In the genomic region with DNA sequence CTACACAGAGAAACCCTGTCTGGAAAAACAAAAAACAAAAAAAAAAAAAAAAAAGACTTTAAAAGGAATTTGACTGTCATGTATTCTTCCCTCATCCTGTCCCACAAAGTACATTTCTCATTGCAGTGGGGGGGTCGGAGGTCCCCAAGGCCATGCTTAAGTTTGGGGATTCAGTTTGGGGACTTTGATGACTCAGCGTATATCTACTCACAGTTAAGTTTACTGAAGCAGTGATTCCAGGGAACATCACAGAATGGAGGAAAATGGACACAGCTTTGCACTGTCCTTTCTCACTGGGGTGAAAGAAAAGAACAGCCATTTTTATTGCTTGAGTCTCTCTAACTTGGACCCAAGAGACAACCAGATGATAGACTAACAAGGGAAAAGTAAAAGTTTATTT, we compare ENCODE assay signal across 19 mouse cellular contexts. TPM values are rescaled to one million over a fixed set of nuclear protein-coding genes. Genes with fewer than 3 reads are reported as not detected.
"Had no signal": no experiment of that assay in that cellular context is flagged by ENCODE, and none has a peak within 500 bp of the region (broad histone marks: within the 10 kb centered on the region; RNA-seq: fewer than 3 reads in every experiment).

No protein-coding gene starts in this region.

- H3K4me1 ChIP-seq: neural tube, embryonic 12.5 days; stomach, embryonic 15.5 days had no signal

- DNase-seq: lung, adult 18-20 months; lung, embryonic 14.5 days; lung, postnatal 10 days; lung, postnatal 4 days; midbrain, embryonic 14.5 days; right cerebral cortex, postnatal 14 days; thymus, postnatal 4 days had no signal

- H3K9me3 ChIP-seq: midbrain, embryonic 10.5 days; neural tube, embryonic 12.5 days; stomach, embryonic 15.5 days had no signal

- H3K36me3 ChIP-seq: midbrain, embryonic 10.5 days; neural tube, embryonic 12.5 days; stomach, embryonic 15.5 days had no signal

- H3K27ac ChIP-seq: liver, embryonic 14.5 days; midbrain, embryonic 10.5 days; neural tube, embryonic 12.5 days; stomach, embryonic 15.5 days; stomach, postnatal 0 days had no signal

- H3K9ac ChIP-seq: liver, embryonic 14.5 days; lung, embryonic 14.5 days; neural tube, embryonic 12.5 days; stomach, embryonic 15.5 days had no signal

- H3K4me3 ChIP-seq: midbrain, embryonic 10.5 days; myocyte; neural tube, embryonic 12.5 days; stomach, embryonic 15.5 days had no signal

- H3K27me3 ChIP-seq: neural tube, embryonic 12.5 days; stomach, embryonic 15.5 days had no signal

- ATAC-seq: midbrain, embryonic 16.5 days had no signal

RNA-seq across cellular contexts. Expression of gene Rab15, which starts 29.7 kb away (rescaled TPM):
- total RNA-seq: megakaryocyte, adult 5-6 weeks; megakaryocyte-erythroid progenitor cell, adult 5-6 weeks; neutrophil, adult 5-6 weeks had no signal

RNA-seq across cellular contexts. Expression of gene Gpx2, which starts 57.1 kb away (rescaled TPM):
- total RNA-seq: megakaryocyte, adult 5-6 weeks; megakaryocyte-erythroid progenitor cell, adult 5-6 weeks; neutrophil, adult 5-6 weeks had no signal
- polyA plus RNA-seq: midbrain, embryonic 10.5 days; midbrain, embryonic 14.5 days; myocyte; neural tube, embryonic 12.5 days; neural tube, embryonic 14.5 days; testis, adult 2 months had no signal
